27 mouse cellular contexts compared by ENCODE assay signal in genomic region chr1:91538570-91538929, GRCm38 (mm10). TPM values are rescaled to one million over a fixed set of nuclear protein-coding genes. Genes with fewer than 3 reads are reported as not detected.
DNase-seq lines count a peak whose midpoint lies in the region; ATAC-seq and TF ChIP-seq lines count a peak whose summit lies in the region.
"Had no signal": no experiment of that assay in that cellular context is flagged by ENCODE, and none has a peak within 500 bp of the region (broad histone marks: within the 10 kb centered on the region; RNA-seq: fewer than 3 reads in every experiment).

No protein-coding gene starts in this region.

- peak; percentile 15 for DNase-seq in lung, postnatal 0 days (ENCODE audit: low spot score)
- DNase-seq in lung, postnatal 25 days (ENCODE audit: low spot score), result no peak
- DNase-seq in naive thymus-derived CD4-positive, alpha-beta T cell, adult 2 months (ENCODE audit: low read depth), result peak; percentile 11
- DNase-seq in T-cell, adult 2 months (ENCODE audit: low spot score), result no peak
- DNase-seq: adrenal gland, postnatal 14 days; cerebellum, adult 2 months; forebrain, postnatal 0 days; gastrocnemius, postnatal 36 days; heart, postnatal 10 days; kidney, adult 18-20 months; lung, postnatal 10 days; midbrain, embryonic 14.5 days; right cerebral cortex, postnatal 25 days; spleen, adult 18-20 months; thymus, adult 18-20 months; thymus, postnatal 36 days had no signal

- TF ChIP-seq EP300 in lung, postnatal 0 days (IDR thresholded peaks at IDR 0.05), result no peak

- H3K9ac ChIP-seq in lung, postnatal 0 days (replicated peaks; ENCODE audit: low read depth), result no peak overlapping the region
- peak overlapping the region; percentile 90 for H3K9ac ChIP-seq in liver, embryonic 12.5 days
- H3K9ac ChIP-seq: forebrain, postnatal 0 days; neural tube, embryonic 12.5 days had no signal

- H3K4me1 ChIP-seq in erythroblast, embryonic 14.5 days (ENCODE audit: control insufficient read depth), result peaks cover 85% of the 10 kb centered on the region
- H3K4me1 ChIP-seq in lung, postnatal 0 days (ENCODE audit: insufficient read depth, low read depth, low read length), result peaks cover 11% of the 10 kb centered on the region; the same call in 1 of the 2 replicates
- H3K4me1 ChIP-seq in liver, embryonic 12.5 days, result peaks cover 90% of the 10 kb centered on the region

- peaks cover 34% of the 10 kb centered on the region for H3K36me3 ChIP-seq in erythroblast, embryonic 14.5 days (ENCODE audit: control insufficient read depth)
- no peaks in the 10 kb centered on the region for H3K36me3 ChIP-seq in lung, postnatal 0 days (ENCODE audit: insufficient read depth, low read length)
- no peaks in the 10 kb centered on the region for H3K36me3 ChIP-seq in liver, embryonic 12.5 days
- H3K36me3 ChIP-seq: embryonic facial prominence, embryonic 10.5 days; neural tube, embryonic 12.5 days had no signal

- H3K27ac ChIP-seq in lung, postnatal 0 days (ENCODE audit: low read length), result no peak overlapping the region; the same call in 1 of the 2 replicates
- peak overlapping the region; percentile 99 for H3K27ac ChIP-seq in liver, embryonic 12.5 days
- H3K27ac ChIP-seq: embryonic facial prominence, embryonic 10.5 days; hindbrain, postnatal 0 days; kidney, postnatal 0 days; left cerebral cortex, adult 2 months; neural tube, embryonic 12.5 days had no signal

- no peaks in the 10 kb centered on the region for H3K27me3 ChIP-seq in erythroblast, embryonic 14.5 days (ENCODE audit: control insufficient read depth)
- no peaks in the 10 kb centered on the region for H3K27me3 ChIP-seq in lung, postnatal 0 days (replicated peaks; ENCODE audit: insufficient read depth, low read length)
- no peaks in the 10 kb centered on the region for H3K27me3 ChIP-seq in liver, embryonic 12.5 days (replicated peaks)
- H3K27me3 ChIP-seq: Patski had no signal

- TF ChIP-seq CTCF in lung, postnatal 0 days (IDR thresholded peaks at IDR 0.05), result no peak

- H3K4me3 ChIP-seq in erythroblast, embryonic 14.5 days (replicated peaks), result peak overlapping the region; percentile 85
- no peak overlapping the region for H3K4me3 ChIP-seq in lung, postnatal 0 days (ENCODE audit: low read depth, low read length)
- H3K4me3 ChIP-seq in liver, embryonic 12.5 days, result peak overlapping the region; percentile 95; the same call in 1 of the 2 replicates
- H3K4me3 ChIP-seq: embryonic facial prominence, embryonic 10.5 days; left cerebral cortex, adult 2 months; neural tube, embryonic 12.5 days had no signal

- WGBS in lung, postnatal 0 days, result 33% methylated on average over 1 of the region's 1 CpGs
- 56% methylated on average over 1 of the region's 1 CpGs for WGBS in liver, embryonic 12.5 days (ENCODE audit: insufficient replicate concordance)

- ATAC-seq in erythroblast, adult 5-6 weeks (replicated peaks; ENCODE audit: low FRiP score, poor library complexity, severe bottlenecking), result no peak
- ATAC-seq in lung, postnatal 0 days, result no peak
- ATAC-seq in liver, embryonic 12.5 days, result no peak
- no peak for ATAC-seq in megakaryocyte, adult 5-6 weeks (ENCODE audit: poor library complexity, severe bottlenecking)
- ATAC-seq: activated CD4-positive, CD25-positive, alpha-beta regulatory T cell, adult 4 months; forebrain, postnatal 0 days; hindbrain, postnatal 0 days; Patski had no signal

- H3K9me3 ChIP-seq in erythroblast, embryonic 14.5 days (ENCODE audit: control insufficient read depth, low read length), result no peaks in the 10 kb centered on the region
- no peaks in the 10 kb centered on the region for H3K9me3 ChIP-seq in lung, postnatal 0 days (ENCODE audit: low read length)
- H3K9me3 ChIP-seq in liver, embryonic 12.5 days (replicated peaks), result no peaks in the 10 kb centered on the region
- H3K9me3 ChIP-seq: embryonic facial prominence, embryonic 10.5 days; neural tube, embryonic 12.5 days had no signal

- H3K4me2 ChIP-seq in lung, postnatal 0 days (replicated peaks; ENCODE audit: low read depth, low read length), result no peak overlapping the region
- peak overlapping the region; percentile 99 for H3K4me2 ChIP-seq in liver, embryonic 12.5 days

RNA-seq across cellular contexts. Expression of gene Asb1, which starts 1.8 kb away (rescaled TPM):
- polyA plus RNA-seq in erythroblast, embryonic 14.5 days (2012), result 0.63 and 3.0 TPM in 2 replicates
- total RNA-seq in erythroblast, adult 5-6 weeks (2015; ENCODE audit: low replicate concordance), result 106 and 120 TPM in 2 replicates
- 299 and 366 TPM in 2 replicates for total RNA-seq in erythroblast, adult 5-6 weeks (2017; ENCODE audit: low replicate concordance)
- polyA plus RNA-seq in lung, postnatal 0 days (2015; fragmentation: Nextera tagmentation; extraction: Ambion mirVana), result 4.2 and 4.6 TPM in 2 replicates
- polyA plus RNA-seq in liver, embryonic 12.5 days (2016; fragmentation: Nextera tagmentation; extraction: Ambion mirVana), result 20.2 and 20.9 TPM in 2 replicates
- 3.7 and 4.1 TPM in 2 replicates for total RNA-seq in megakaryocyte, adult 5-6 weeks (2015)
- 5.9 and 11.7 TPM in 2 replicates for total RNA-seq in megakaryocyte, adult 5-6 weeks (2017)

RNA-seq across cellular contexts. Expression of gene Traf3ip1, which starts 44.1 kb away (rescaled TPM):
- polyA plus RNA-seq in erythroblast, embryonic 14.5 days (2012), result 0.40 and 0.45 TPM in 2 replicates
- total RNA-seq in erythroblast, adult 5-6 weeks (2015; ENCODE audit: low replicate concordance), result 1.0 and 1.3 TPM in 2 replicates
- 0.51 and 2.6 TPM in 2 replicates for total RNA-seq in erythroblast, adult 5-6 weeks (2017; ENCODE audit: low replicate concordance)
- polyA plus RNA-seq in lung, postnatal 0 days (2015; fragmentation: Nextera tagmentation; extraction: Ambion mirVana), result 11.0 and 11.2 TPM in 2 replicates
- 3.6 and 4.1 TPM in 2 replicates for polyA plus RNA-seq in liver, embryonic 12.5 days (2016; fragmentation: Nextera tagmentation; extraction: Ambion mirVana)
- 1.8 and 2.5 TPM in 2 replicates for total RNA-seq in megakaryocyte, adult 5-6 weeks (2015)
- total RNA-seq in megakaryocyte, adult 5-6 weeks (2017), result 2.4 and 2.9 TPM in 2 replicates

Comparison
In these comparisons a context has a peak if more than half of its experiments do, and no peak if none do; other contexts are left out.
1. DNase-seq: peak in lung, postnatal 0 days (single experiment) and naive thymus-derived CD4-positive, alpha-beta T cell, adult 2 months (single experiment); none in lung, postnatal 25 days (single experiment) and T-cell, adult 2 months (single experiment).